ENCODE assay signal across 25 mouse cellular contexts in genomic region chr9:98932931-98933330, GRCm38 (mm10). TPM values are rescaled to one million over a fixed set of nuclear protein-coding genes. Genes with fewer than 3 reads are reported as not detected.
"Had no signal": no experiment of that assay in that cellular context is flagged by ENCODE, and none has a peak within 500 bp of the region (broad histone marks: within the 10 kb centered on the region; RNA-seq: fewer than 3 reads in every experiment).

No protein-coding gene starts in this region.

- H3K9ac ChIP-seq: liver, embryonic 15.5 days; neural tube, embryonic 12.5 days had no signal

- H3K27ac ChIP-seq: kidney, postnatal 0 days; limb, embryonic 10.5 days; liver, embryonic 15.5 days; neural tube, embryonic 12.5 days had no signal

- H3K4me1 ChIP-seq: liver, embryonic 15.5 days; neural tube, embryonic 12.5 days had no signal

- H3K36me3 ChIP-seq: limb, embryonic 10.5 days; liver, embryonic 15.5 days; neural tube, embryonic 12.5 days had no signal

- H3K4me3 ChIP-seq: limb, embryonic 10.5 days; liver, embryonic 15.5 days; neural tube, embryonic 12.5 days had no signal

- H3K9me3 ChIP-seq: limb, embryonic 10.5 days; liver, embryonic 15.5 days; neural tube, embryonic 12.5 days had no signal

- ATAC-seq: intestine, postnatal 0 days; lung, postnatal 0 days had no signal

- H3K27me3 ChIP-seq: neural tube, embryonic 12.5 days had no signal

- H3K4me2 ChIP-seq: liver, embryonic 11.5 days; liver, embryonic 15.5 days; neural tube, embryonic 12.5 days had no signal

- DNase-seq: kidney, adult 8-10 months; kidney, postnatal 36 days; layer of hippocampus, adult 9-11 months; layer of hippocampus, postnatal 36 days; lung, adult 2 months; lung, postnatal 36 days; retina, postnatal 1 day; right cerebral cortex, postnatal 4 days; spleen, adult 18-20 months; thymus, postnatal 36 days had no signal

RNA-seq across cellular contexts. Expression of gene Foxl2, which starts 22.2 kb away (rescaled TPM):
- total RNA-seq: megakaryocyte progenitor cell, adult 5-6 weeks; monocyte, adult 5-6 weeks; neutrophil, adult 5-6 weeks had no signal
- polyA plus RNA-seq: intestine, postnatal 0 days; kidney, postnatal 0 days; limb, embryonic 10.5 days; liver, embryonic 11.5 days; liver, embryonic 15.5 days; lung, adult 2 months; lung, postnatal 0 days; stomach, embryonic 14.5 days; thymus, postnatal 0 days had no signal

RNA-seq across cellular contexts. Expression of gene 7420426K07Rik, which starts 30.0 kb away (rescaled TPM):
- total RNA-seq: layer of hippocampus, adult 18-20 months; layer of hippocampus, postnatal 36 days; left cerebral cortex, adult 8-10 months; megakaryocyte progenitor cell, adult 5-6 weeks; monocyte, adult 5-6 weeks; neutrophil, adult 5-6 weeks had no signal
- polyA plus RNA-seq: intestine, postnatal 0 days; kidney, postnatal 0 days; limb, embryonic 10.5 days; limb, embryonic 14.5 days; liver, embryonic 11.5 days; liver, embryonic 15.5 days; lung, adult 2 months; lung, postnatal 0 days; neural tube, embryonic 12.5 days; stomach, embryonic 14.5 days; thymus, postnatal 0 days had no signal
